Mouse (Mus musculus) neutrophil, adult 5-6 weeks (primary cell): ENCODE results near the gene Lyrm7. TPM values are rescaled to one million over a fixed set of nuclear protein-coding genes. Genes with fewer than 3 reads are reported as not detected.

Source experiments
- ATAC-seq: fragments of 151-379, 151-347 bp; 2 replicates; pipeline ENCODE4 v1.8.0; 2017; ENCODE audit warnings: mild to moderate bottlenecking, moderate TSS enrichment; ENCODE audit not compliant: insufficient number of reproducible peaks, poor library complexity, low FRiP score, severe bottlenecking; ENCODE audit errors: extremely low read depth
- total RNA-seq: library from RNA; stranded (forward); fragments of 200-1000 nt; gene quantifications from 2 replicates; pipeline ENCODE4 v1.2.3, GENCODE M21; 2017

The Lyrm7 gene
- total RNA-seq, 1 experiment from 2014 or later: 9.2 TPM

GRCm38 (mm10) chr11:54884197-54884828, 23.6 kb upstream of the Lyrm7 start:
- peak; percentile 51 for ATAC-seq

DNA sequence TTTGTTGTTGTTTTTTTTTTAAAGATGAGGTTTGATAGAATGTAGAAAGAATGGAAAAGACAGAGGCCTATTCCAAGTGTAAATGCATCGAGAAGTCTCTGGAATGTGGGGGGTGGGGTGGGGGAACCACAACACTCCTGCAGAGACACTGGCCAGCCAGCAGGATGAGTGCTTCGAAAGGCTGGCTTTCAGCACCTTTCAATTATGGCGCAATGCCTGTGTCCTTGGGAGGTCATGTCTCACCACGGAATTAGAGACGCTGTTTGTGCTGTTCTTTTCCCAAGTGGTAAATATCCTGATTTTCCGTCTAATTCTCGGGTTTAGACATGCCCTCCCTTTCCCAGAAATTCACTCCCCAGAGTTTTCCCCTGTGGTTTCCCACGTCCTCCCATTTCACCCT, 22.0 kb upstream of the Lyrm7 start:
- ATAC-seq: no peak

GRCm38 (mm10) chr11:54881051-54881474, 20.3 kb upstream of the Lyrm7 start:
- ATAC-seq: no peak

- ATAC-seq: no peak
These were observed 19.2 kb upstream of the Lyrm7 start for GRCm38 (mm10) chr11:54879922-54880321.

DNA sequence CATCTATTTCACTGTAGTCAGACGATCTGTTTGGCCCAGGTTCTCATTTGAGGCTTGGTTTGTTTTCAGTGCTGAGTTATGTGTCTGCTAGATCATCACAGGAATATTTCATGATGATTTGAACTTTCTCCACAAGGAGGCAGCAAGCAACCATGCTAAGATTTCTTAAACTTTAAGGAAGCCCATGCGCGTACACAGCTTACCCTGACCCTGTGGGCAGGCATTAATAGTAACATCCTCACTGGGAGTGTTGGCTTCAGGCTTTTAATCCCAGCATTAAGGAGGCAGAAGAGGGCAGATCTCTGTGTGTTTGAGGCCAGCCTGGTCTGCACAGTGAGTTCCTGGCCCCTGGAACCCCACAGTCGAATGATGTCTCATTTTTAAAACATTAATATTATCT, 18.7 kb upstream of the Lyrm7 start:
- ATAC-seq: peak; percentile 90

DNA sequence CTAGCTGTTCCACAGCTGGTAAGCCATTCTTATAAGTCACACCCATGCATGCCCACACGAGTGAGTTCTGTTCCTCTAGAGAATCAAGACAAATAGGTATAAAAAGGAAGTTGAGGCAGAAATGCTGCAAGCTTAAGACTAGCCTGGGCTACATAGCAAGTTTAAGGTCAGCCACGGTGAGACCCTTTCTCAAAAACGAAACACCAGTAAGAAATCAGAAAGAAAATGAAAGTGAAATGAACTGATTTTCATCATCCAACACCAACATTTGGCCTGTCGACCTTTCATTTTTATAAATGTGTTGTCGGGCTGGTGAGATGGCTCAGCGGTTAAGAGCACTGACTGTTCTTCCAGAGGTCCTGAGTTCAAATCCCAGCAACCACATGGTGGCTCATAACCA, 18.2 kb upstream of the Lyrm7 start:
- ATAC-seq: no peak

GRCm38 (mm10) chr11:54876031-54876430, 15.3 kb upstream of the Lyrm7 start:
- ATAC-seq: no peak

GRCm38 (mm10) chr11:54871831-54872537, 11.3 kb upstream of the Lyrm7 start:
- ATAC-seq: no peak

- no peak for ATAC-seq
These were observed 8.6 kb upstream of the Lyrm7 start for GRCm38 (mm10) chr11:54869318-54869717.

GRCm38 (mm10) chr11:54868445-54868844, 7.7 kb upstream of the Lyrm7 start:
- ATAC-seq: no peak

DNA sequence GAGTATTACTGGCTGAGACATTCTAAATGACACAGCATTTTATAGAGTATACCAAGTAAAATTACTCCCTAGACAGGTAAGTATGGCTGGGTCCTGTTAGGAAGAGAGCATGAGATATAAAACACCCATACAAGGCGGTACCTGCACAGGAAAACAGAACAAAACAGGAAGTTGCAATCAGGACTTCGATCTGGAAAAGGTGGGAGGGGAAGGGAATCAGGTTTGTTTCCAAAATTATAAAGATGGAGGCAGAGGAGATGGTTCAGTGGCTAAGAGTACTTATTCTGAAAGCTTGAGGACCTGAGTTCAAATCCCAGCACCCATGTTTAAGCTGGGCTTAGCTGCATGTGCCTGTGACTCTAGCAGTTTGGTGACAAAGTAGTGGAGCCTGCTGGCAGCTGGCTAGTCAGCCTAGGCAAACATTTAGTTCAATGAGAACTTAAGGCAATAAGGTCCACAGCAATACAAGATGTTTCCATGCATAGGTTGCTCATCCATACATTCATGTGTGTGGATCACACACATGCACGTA, 7.3 kb upstream of the Lyrm7 start:
- no peak for ATAC-seq

GRCm38 (mm10) chr11:54867049-54867385, 6.3 kb upstream of the Lyrm7 start:
- no peak for ATAC-seq

DNA sequence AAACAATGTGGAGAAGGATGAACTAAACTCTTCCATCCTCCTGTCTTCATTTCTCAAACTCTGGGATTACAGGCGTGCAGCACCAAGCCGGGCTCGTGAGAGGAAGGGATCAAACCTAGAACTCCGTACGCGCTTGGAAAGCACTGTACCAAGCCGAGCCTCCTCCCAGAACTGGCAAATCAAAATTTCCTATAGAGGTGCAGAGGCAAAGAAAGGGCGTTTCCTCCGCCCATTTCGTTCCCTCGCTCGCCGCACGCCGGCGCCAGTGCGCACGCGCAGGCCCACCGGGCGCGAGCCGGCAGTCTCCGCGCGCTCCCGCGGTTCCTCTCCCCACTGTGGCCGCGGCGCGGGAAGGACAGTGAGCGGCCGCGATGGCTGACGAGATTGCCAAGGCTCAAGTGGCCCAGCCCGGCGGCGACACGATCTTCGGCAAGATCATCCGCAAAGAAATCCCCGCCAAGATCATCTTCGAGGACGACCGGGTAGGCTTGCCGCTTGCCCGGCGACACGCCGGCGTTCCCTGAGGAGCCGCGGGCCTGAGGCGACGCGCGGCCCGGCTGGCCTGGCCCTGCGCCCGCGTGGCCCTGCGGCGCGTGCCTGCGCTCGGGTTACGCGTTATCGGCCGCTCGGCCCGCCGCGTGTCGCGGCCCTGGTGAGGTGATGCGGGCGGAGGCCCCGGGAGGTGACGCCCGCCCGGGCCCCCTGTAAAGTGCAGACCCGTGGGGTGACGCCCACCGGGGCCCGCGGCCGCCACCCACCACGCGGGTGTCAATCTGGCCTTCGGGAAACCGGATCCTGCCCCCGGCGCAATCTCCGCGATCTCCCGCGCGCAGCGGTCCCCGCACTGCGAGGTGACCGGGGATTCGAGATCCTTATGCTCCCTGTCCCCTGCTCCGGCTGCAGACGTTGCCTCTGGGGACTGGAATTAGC, 5.7 kb upstream of the Lyrm7 start, which contains the start of gene Hint1:
TSS of gene Hint1 (plus strand) at position 265 of the 930 bp plus-strand sequence.
- peak; percentile 71 for ATAC-seq

DNA sequence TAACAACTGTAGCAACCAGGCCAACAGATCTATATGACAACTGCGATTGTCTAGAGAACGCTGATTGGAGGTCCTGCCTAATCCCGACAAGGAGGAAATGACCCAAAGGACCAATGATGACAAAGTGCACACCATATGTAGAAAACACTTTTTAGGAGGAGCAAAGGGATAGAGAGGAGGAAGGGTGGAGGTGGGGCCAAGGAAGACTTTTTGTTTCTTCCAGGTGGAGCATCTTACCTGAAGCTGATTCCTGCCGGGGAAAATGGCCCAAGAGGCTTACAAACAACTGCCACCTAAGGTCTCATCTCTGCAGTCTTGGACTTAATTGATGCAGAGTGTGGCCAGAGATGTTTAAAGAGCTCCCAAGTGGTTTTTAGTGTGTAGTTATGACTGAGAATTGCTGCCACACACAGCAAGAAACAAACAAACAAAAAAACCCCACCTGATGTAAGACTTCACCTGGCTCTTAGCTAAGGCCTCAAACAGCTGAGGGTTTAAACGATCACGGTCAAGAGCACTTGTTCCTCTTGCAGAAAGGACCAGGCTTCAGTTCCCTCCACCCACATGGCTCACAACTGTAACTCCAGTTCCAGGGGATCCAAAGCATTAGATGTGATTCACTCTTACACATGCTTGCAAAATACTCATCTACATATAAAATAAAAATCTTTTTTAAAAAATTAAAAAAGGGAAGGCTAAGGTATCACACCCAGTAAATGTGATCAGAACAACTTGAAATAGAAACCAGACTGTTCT, 4.8 kb upstream of the Lyrm7 start:
- ATAC-seq: no peak

DNA sequence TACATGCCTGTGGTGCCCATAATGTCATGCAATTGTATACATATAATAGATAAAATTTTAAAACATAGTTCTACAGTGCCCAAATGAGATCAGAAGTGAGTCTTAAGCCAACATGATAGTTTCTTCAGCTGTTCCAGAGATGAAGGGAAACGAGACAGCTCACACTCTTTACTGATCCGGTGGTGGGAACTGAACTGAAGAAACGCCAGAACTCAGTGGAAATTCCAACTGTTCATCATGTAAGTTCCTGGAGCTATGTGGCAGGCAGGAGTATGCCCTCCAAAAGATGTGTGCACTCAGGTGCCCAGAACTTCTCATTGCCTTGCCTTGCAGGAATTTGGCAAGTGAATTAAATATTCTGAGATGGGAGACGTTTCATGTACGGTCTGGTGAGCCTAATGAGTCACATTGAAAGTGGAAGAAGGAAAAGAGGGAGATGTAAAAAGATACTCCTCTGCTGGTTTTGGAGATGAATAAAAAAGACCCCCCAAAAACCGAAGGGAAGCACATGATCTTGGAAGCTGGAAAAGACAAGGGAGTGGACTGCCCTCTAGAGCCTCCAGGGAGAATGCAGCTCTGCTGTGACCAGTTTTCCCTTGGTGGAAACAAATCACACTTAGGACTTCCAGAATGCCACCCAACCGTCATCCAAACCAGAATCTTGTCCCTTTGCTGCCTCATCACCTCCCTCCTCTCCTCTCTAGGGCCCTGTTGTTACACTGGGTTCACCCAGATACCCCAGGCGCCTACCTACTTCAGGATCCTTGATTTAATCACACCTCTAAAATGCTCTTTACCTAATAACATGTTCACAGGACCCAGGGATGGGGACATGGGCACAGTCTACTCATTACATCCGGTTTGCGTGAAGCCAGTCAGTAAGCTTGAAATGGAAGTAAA, 2.2 kb upstream of the Lyrm7 start:
- no peak for ATAC-seq

GRCm38 (mm10) chr11:54861471-54862420, 1.0 kb upstream of the Lyrm7 start:
- no peak for ATAC-seq
